Mouse (Mus musculus) C2C12 (cell line): ENCODE results near the gene Ank2.

Experiments used
- CTCF ChIP-seq: IDR thresholded peaks from one replicate; pipeline ENCODE4 v1.5.1; 2011; ENCODE audit not compliant: control insufficient read depth, insufficient read depth, insufficient read length
- MAX ChIP-seq: IDR thresholded peaks from one replicate; pipeline ENCODE4 v1.6.1; 2011; ENCODE audit warnings: mild to moderate bottlenecking, control low read depth
- MYOG ChIP-seq: IDR thresholded peaks from one replicate; pipeline ENCODE4 v1.6.1; 2011; ENCODE audit not compliant: control insufficient read depth, insufficient read length; ENCODE audit errors: extremely low read depth
- USF1 ChIP-seq: IDR thresholded peaks from one replicate; pipeline ENCODE4 v1.6.1; 2011; ENCODE audit warnings: low read depth, mild to moderate bottlenecking, control low read depth, moderate library complexity

DNA sequence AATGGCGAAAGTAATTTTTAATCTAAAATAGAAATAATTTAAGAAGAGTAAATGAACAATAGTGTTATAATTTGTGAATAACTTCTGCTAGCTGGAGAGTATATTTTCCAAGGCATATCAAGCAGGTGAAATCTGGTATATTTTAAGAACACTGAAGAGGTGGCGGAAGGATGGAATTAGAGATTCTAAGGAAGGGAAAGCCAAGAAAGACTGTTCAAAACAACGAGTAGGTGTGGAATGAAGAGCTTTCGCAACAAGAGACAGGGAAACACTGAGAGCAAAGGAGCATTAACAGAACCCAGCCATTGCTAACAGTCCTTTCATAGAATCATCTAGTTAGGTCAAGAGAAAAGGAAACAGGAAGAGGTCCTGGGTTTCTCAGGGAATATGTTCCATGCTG lies 439.5 kb downstream of the Ank2 start:
- TF ChIP-seq CTCF (no peak), MAX (no peak), USF1 (no peak), MYOG (no peak)
